Mouse (Mus musculus): ENCODE data around the gene Coro1c. TPM values are rescaled to one million over a fixed set of nuclear protein-coding genes. Genes with fewer than 3 reads are reported as not detected.

Gene Coro1c
- polyA plus RNA-seq, 1 experiment from 2014 or later = 329 TPM

DNA sequence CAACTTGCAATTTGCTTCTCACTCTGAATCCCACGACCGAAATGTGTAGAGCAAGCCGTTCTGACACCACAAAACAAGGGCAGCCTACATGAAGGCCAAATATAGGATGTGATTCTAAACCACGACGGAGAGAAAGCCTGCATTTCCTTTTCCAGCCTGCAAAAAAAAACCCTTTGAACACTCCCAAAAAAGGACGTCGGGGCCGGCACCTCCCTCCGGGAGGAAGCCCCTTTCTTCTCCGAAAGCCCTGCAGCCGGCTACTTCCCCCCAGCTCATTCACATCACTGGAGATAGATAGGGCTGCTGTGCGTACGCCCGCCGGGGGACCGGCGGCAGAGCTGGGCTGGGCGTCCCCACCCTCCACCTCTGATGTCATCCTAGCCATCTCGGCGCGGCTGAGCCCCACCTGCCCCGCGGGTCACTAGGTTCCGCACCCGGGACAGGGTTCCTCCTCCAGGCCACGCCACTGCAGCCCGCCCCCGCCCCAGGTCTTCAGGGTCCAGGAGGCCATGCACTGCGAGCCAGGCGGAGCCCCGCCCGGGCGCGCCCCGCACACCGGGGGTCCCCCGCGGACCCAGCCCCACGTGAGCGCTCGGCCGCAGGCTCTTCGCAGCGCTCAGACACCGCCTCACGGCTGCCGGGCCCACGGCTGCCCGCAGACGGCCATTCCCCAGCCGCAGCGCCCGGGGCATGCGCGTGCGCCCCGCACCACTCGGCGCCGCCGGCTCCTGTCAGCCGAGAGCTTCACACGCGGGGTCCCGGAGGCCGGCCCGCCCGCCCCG lies 581 bp downstream of the Coro1c start:
- Histone ChIP-seq H3K79me2 (ENCODE audit: inconsistent target) (peaks cover 48% of the 10 kb centered on the region), H3K36me3 (ENCODE audit: inconsistent target) (no peaks in the 10 kb centered on the region), H3K27ac (peak overlapping the region; percentile 88), H3K4me3 (ENCODE audit: inconsistent target) (peak overlapping the region; percentile 62)
- WGBS (ENCODE audit: missing documents) = under 1% methylated on average over 51 of the region's 69 CpGs

- peaks cover 56% of the 10 kb centered on the region for H3K79me2 ChIP-seq (ENCODE audit: inconsistent target)
- H3K4me3 ChIP-seq (ENCODE audit: inconsistent target) = peak overlapping the region; percentile 62
- peak overlapping the region; percentile 88 for H3K27ac ChIP-seq
- no peaks in the 10 kb centered on the region for H3K36me3 ChIP-seq (ENCODE audit: inconsistent target)
- WGBS (ENCODE audit: missing documents) = 17% methylated on average over 17 of the region's 17 CpGs
These were observed 1.4 kb downstream of the Coro1c start for GRCm38 (mm10) chr5:113906958-113907735.

GRCm38 (mm10) chr5:113904987-113905386 lies 3.6 kb downstream of the Coro1c start:
- Histone ChIP-seq H3K27ac (no peak overlapping the region), H3K36me3 (ENCODE audit: inconsistent target) (no peaks in the 10 kb centered on the region), H3K4me3 (ENCODE audit: inconsistent target) (no peak overlapping the region), H3K79me2 (ENCODE audit: inconsistent target) (peaks cover 78% of the 10 kb centered on the region)
- WGBS (ENCODE audit: missing documents) = 92% methylated on average over 4 of the region's 4 CpGs

- 100% methylated on average over 5 of the region's 5 CpGs for WGBS (ENCODE audit: missing documents)
- peaks cover 98% of the 10 kb centered on the region for H3K79me2 ChIP-seq (ENCODE audit: inconsistent target)
- H3K27ac ChIP-seq = no peak overlapping the region
- no peaks in the 10 kb centered on the region for H3K36me3 ChIP-seq (ENCODE audit: inconsistent target)
- H3K4me3 ChIP-seq (ENCODE audit: inconsistent target) = no peak overlapping the region
These were observed 5.6 kb downstream of the Coro1c start for GRCm38 (mm10) chr5:113902983-113903382.

- no peaks in the 10 kb centered on the region for H3K36me3 ChIP-seq (ENCODE audit: inconsistent target)
- H3K79me2 ChIP-seq (ENCODE audit: inconsistent target) = peaks cover 100% of the 10 kb centered on the region
- H3K4me3 ChIP-seq (ENCODE audit: inconsistent target) = no peak overlapping the region
- WGBS (ENCODE audit: missing documents) = 75% methylated on average over 5 of the region's 6 CpGs
- no peak overlapping the region for H3K27ac ChIP-seq
These were observed 6.5 kb downstream of the Coro1c start for GRCm38 (mm10) chr5:113902017-113902416.

GRCm38 (mm10) chr5:113901074-113901571 lies 7.4 kb downstream of the Coro1c start:
- Histone ChIP-seq H3K36me3 (ENCODE audit: inconsistent target) (no peaks in the 10 kb centered on the region; the same call in 1 of the 2 replicates), H3K4me3 (ENCODE audit: inconsistent target) (no peak overlapping the region), H3K27ac (no peak overlapping the region), H3K79me2 (ENCODE audit: inconsistent target) (peaks cover 100% of the 10 kb centered on the region)
- 87% methylated on average over 8 of the region's 8 CpGs for WGBS (ENCODE audit: missing documents)

GRCm38 (mm10) chr5:113899543-113899942 lies 9.0 kb downstream of the Coro1c start:
- 64% methylated on average over 12 of the region's 12 CpGs for WGBS (ENCODE audit: missing documents)

DNA sequence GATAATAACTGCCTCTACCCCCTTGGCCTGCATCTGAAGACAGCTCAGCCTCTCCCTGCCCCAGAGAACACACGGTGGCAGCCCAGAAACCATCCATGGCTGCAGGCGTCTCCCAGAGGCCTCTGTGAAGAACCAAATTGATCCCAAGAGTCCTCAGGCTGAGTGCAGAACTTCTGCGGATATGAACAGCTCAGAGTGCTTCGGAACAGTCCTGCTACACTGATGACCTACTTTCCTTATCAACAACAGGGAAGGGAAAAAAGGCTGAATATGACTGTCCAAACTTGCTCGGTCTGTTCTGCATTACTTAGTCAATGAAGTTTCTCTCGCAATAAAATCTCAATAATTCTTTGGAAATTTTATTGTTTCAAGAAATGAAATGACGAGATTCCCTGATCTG lies 16.6 kb downstream of the Coro1c start:
- Histone ChIP-seq H3K79me2 (ENCODE audit: inconsistent target) (peaks cover 100% of the 10 kb centered on the region), H3K27ac (no peak overlapping the region), H3K4me3 (ENCODE audit: inconsistent target) (no peak overlapping the region), H3K36me3 (ENCODE audit: inconsistent target) (no peaks in the 10 kb centered on the region; the same call in 1 of the 2 replicates)
- WGBS (ENCODE audit: missing documents) = 99% methylated on average over 7 of the region's 7 CpGs

More at GRCm38 (mm10) chr5:113899543-113899942, 9.0 kb downstream of the Coro1c start:
- H3K36me3 ChIP-seq (ENCODE audit: inconsistent target) = no peaks in the 10 kb centered on the region; the same call in 1 of the 2 replicates
- no peak overlapping the region for H3K4me3 ChIP-seq (ENCODE audit: inconsistent target)
- no peak overlapping the region for H3K27ac ChIP-seq
- H3K79me2 ChIP-seq (ENCODE audit: inconsistent target) = peaks cover 100% of the 10 kb centered on the region

DNA sequence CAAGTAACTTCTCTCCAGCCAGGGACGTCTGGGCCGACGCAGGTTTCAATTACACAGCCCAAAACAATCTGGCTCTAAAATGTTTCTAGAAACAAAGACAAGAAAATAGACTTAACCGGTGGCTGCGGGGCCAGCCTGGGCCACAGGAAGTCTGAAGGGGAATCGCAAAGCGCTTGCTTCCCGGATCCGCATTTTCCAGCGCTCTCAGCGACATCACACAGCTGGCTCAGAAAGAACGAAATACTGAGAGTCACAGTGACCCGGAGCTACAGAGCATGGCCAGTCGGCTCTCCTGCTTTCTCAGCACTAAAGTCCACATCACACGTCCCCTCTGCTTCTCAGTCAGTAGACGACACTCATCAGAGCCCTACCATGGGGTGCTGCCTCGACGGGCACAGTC lies 17.7 kb downstream of the Coro1c start:
- Histone ChIP-seq H3K27ac (no peak overlapping the region), H3K4me3 (ENCODE audit: inconsistent target) (no peak overlapping the region), H3K79me2 (ENCODE audit: inconsistent target) (peaks cover 100% of the 10 kb centered on the region), H3K36me3 (ENCODE audit: inconsistent target) (no peaks in the 10 kb centered on the region; the same call in 1 of the 2 replicates)
- 91% methylated on average over 18 of the region's 18 CpGs for WGBS (ENCODE audit: missing documents)

GRCm38 (mm10) chr5:113889912-113890311 lies 18.6 kb downstream of the Coro1c start:
- peaks cover 100% of the 10 kb centered on the region for H3K79me2 ChIP-seq (ENCODE audit: inconsistent target)
- H3K36me3 ChIP-seq (ENCODE audit: inconsistent target) = no peaks in the 10 kb centered on the region; the same call in 1 of the 2 replicates
- H3K4me3 ChIP-seq (ENCODE audit: inconsistent target) = no peak overlapping the region
- WGBS (ENCODE audit: missing documents) = 96% methylated on average over 4 of the region's 4 CpGs
- no peak overlapping the region for H3K27ac ChIP-seq

DNA sequence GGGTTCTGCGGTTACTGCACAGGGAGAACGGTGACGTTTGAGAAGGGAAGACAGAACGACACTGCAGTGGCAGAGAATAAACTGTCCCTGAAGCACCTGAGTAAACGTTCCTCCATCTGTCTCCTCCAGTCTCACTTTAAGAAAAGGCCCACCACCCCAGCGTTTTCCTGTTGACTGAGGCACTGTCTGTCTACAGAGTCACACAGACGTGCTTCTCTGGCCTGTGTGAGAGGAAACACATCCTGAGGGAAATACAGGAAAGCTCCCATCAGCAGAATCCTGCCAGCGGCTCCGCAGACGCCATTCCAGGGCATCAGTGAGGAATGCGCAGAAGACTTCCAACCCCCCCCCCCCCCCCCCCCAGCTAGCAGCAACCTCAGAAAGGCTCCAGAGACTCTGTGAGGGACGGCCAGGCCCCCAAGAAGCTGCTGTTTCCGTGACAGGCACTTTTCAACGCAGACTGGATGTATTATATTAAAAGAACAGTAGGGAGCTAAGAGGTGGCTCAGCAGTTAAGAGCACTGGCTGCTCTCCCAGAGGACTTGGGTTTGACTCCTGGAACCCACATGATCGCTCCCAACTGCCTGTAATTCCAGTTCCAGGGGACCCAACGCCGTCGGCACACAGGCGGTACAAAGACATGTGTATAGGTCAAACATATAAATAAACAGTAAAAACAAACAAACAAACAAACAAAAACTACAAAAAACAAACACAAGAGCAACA lies 19.2 kb downstream of the Coro1c start:
- no peak overlapping the region for H3K4me3 ChIP-seq (ENCODE audit: inconsistent target)
- H3K27ac ChIP-seq = no peak overlapping the region
- H3K79me2 ChIP-seq (ENCODE audit: inconsistent target) = peaks cover 100% of the 10 kb centered on the region
- H3K36me3 ChIP-seq (ENCODE audit: inconsistent target) = no peaks in the 10 kb centered on the region; the same call in 1 of the 2 replicates
- WGBS (ENCODE audit: missing documents) = 77% methylated on average over 11 of the region's 19 CpGs

DNA sequence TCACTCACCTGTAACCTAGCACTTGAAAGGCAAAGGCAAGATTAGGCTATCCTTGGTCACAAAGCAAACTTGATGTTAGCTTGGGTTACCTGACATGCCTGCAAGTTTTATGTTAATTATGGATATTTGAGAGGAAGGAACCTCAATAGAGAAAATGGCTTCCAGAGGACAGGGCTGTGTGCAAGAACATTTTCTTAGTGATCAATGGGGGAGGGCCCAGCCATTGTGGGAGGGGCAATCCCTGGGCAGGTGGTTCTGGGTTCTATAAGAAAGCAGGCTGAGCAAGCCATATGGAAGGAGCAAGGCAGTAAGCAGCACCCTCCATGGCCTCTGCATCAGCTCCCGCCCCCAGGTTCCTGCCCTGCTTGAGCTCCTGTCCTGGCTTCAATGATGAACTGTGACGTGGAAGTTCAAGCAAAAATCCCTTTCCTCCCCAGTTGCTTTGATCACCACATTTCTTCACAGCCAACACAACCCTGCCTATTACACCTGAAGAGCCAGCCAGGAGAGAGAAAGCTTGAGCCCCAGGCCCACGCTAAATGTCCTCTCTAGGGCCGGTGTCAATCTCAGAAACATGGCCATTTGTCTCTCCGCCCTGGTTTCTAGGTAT lies 20.3 kb downstream of the Coro1c start:
- Histone ChIP-seq H3K36me3 (ENCODE audit: inconsistent target) (no peaks in the 10 kb centered on the region; the same call in 1 of the 2 replicates), H3K79me2 (ENCODE audit: inconsistent target) (peaks cover 100% of the 10 kb centered on the region), H3K27ac (no peak overlapping the region), H3K4me3 (ENCODE audit: inconsistent target) (no peak overlapping the region)
- 94% methylated on average over 5 of the region's 5 CpGs for WGBS (ENCODE audit: missing documents)

DNA sequence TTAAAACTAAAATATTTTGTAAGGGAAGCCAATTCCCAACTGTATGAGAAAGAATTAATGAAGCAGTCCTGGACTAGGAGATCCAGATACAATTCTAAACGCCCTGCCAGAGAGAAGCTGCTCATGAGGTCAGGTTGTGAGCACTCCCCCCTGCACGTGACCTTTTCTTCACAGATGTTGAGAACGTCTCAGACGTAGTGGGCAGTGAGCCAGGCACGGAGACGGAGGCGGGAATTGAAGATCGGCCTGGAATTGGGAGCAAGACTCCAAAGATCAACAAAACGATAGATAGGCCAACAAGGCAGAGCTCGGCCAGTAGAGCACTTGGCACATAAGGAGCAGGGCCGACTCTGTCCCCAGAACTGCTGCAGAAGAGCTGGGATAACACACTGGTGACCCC lies 21.4 kb downstream of the Coro1c start:
- 94% methylated on average over 11 of the region's 11 CpGs for WGBS (ENCODE audit: missing documents)
- peaks cover under 1% of the 10 kb centered on the region; the same call in 1 of the 2 replicates for H3K36me3 ChIP-seq (ENCODE audit: inconsistent target)
- peaks cover 100% of the 10 kb centered on the region for H3K79me2 ChIP-seq (ENCODE audit: inconsistent target)
- H3K4me3 ChIP-seq (ENCODE audit: inconsistent target) = no peak overlapping the region
- no peak overlapping the region for H3K27ac ChIP-seq

- Histone ChIP-seq H3K27ac (no peak overlapping the region), H3K4me3 (ENCODE audit: inconsistent target) (no peak overlapping the region), H3K36me3 (ENCODE audit: inconsistent target) (peaks cover 16% of the 10 kb centered on the region), H3K79me2 (ENCODE audit: inconsistent target) (peaks cover 100% of the 10 kb centered on the region)
- 96% methylated on average over 8 of the region's 8 CpGs for WGBS (ENCODE audit: missing documents)
These were observed 22.9 kb downstream of the Coro1c start for GRCm38 (mm10) chr5:113885623-113886022.
